Mouse (Mus musculus) hindlimb bud, embryonic 11.5 days (tissue): ENCODE results near the gene Itpkc.
A peak's percentile ranks its signal among the peaks of the same experiment; 100 is the strongest.

Experiments used
- DNase-seq: peaks from one replicate; pipeline ENCODE4 v3.0.0-alpha.2; 2012; ENCODE audit warnings: low read depth, low spot score; ENCODE audit errors: extremely low spot score

The Itpkc gene

DNA sequence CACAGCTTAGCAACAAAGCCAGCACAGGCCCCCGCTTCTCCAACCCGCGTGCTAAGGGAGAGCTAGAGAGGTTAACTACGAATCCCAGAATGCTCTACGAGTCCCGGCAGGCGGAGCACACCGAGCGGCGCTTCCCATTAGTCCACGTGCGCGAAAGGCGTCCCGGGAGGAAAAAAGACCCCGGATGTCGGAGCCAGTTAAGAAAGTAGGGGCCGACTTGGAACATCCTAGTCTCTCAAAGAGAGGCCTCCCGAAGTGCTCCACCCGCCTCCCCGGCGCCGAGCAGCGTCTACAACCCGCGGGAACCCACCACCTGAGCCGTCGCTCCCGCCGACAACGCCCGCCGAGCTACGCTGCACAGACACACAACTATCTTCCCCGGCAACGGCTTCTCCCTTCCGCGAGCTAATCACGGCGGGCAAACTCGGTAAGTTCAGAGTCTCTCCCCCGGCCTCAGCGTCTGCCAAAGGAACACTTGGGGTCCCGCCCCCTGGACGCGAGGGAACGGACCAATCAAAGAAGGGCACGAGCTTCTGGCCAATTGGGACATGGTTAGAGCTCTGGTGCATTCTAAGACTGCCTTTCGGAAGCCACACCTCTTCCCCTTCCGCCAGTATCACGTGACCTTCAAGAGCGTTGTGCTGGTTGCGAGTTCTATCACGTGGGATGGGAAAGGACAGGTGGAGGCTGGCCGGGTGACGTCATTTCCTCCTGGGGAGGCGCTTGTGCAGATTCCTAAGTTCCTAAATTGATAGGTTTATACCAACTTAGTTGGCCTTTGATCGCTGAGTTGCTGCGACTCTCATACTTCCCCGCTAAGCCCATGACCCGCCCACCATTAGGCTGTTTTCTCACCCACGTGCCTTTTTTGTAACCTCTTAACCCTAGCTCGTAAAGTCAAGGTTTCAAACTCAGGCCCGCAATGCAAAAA lies 32.5 kb downstream of the Itpkc start, which contains the start of the genes BC024978 and Snrpa:
Gene BC024978, plus strand, starts transcription at position 101 of the 931 bp plus-strand sequence.
Gene Snrpa, minus strand, starts transcription at position 591 of the 931 bp plus-strand sequence.
- DNase-seq, result peak; percentile 97

DNA sequence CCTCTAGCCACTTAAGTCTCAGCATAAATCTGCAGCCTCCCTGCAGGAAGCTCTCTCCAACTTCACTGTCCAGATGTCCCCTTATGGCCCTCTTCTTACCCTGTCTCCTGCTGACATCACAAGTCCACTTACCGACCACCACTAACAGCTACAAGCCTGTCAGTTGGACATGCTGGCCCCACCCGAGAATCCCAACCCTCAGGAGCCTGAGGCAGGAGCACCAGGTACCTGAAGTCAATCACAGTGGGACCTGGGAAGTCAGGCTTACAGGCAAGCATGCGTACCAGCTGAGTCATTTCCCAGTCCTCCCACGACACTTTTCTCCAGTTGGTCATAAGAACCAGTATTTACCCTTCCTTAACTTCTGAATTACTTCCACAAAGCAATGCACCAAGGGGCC lies 34.7 kb downstream of the Itpkc start:
- DNase-seq, result no peak

DNA sequence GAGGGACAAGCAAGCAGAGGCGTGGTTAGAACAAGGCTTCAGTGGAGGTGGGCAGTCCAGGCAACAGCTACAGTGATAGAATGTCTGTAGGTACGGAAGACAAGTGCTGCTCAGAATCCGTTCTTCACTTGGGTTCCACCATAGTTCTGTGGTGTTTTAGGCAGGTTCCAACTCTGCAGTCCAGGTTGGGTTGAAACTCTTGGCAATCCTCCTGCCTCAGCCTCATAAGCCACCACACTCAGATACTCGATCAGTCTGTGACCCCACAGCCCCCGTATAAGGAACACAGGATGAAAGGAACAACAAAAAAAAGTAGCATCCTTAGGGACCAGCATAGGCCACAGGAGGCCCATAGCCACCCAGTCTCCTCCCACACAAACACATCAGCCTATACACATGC lies 36.0 kb downstream of the Itpkc start:
- DNase-seq, result no peak

DNA sequence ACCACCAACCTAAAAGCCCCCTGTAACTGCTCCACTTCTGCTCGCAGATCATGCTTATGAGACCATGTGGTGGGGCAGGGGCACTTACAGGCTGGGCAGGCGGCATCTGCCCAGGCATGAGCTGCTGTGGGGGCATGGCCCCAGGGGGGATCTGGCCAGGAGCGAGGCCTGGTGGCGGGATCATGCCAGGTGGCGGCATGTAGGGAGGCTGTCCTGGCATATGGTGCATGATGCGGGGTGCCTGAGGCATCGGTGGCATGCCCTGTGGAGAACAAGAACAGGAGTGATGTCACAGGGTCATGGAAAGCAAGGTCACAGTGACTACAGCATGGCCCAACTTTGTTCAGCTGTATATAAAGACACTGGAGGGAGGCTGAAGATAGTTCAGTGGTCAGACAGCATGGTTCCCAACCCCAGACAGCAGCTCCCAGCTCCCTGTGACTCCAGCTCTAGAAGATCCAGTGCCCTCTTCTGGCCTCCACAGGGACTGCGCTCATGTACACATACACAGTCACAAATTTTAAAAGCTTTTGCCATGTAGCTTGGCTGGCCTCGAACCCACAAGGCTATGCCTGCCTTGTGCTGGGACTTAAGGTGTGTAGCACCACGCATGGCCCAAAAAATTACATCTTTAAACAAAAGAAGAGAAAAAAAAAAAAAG lies 39.1 kb downstream of the Itpkc start:
- DNase-seq, result no peak

DNA sequence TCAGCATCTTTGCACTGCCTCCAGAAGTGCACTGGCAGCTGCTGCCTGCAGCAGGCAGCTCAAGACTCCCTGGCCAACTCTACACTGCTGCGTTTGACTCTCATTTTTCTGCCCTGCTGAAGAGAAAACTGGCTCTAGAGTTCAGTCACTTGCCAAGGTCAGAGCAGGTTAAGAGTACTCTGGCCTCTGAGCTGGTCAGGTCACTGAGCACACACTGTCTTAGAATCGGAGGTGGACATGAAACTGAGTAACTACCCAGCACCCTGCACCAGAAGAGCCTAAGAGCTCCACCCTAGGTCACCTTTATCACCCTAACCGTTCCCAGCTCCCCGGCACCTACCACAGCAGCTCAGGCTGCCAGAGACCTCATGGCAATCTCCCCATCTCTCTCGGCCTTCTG lies 42.5 kb downstream of the Itpkc start:
- DNase-seq, result no peak

DNA sequence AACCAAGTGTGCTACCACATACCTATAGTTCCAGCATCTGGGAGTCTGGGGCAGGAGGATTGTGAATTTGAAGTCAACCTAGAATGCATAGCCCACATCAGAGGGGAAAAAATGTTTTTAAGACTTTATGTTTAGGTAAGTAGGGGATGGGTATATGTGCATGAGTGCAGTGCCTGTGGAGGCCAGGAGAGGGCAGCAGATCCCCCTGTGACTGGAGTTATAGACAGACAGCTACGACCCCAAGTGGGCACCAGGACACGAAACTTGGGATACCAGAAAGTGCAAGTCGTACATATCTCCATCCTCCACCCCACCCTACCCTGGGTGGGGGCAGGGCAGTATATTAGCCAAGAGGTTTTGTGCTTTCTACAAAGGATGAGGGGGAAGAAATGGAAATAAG lies 43.5 kb downstream of the Itpkc start:
- DNase-seq, result no peak

DNA sequence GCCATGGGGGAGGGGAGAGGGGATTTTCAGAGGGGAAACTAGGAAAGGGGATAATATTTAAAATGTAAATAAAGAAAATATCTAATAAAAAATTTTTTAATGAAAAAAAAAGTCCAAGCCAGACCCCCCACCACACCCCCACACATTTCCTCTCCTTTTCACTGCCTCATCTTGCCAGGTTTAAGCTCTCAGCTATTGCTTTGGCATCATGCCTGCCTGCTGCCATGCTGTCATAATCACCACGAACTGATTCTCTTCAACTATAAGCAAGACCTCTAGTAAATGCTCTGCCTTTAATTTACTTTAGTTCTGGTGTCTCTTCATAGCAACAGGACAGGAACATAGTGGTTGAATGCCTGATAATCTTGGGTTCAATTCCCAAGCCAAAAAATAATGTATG lies 46.0 kb downstream of the Itpkc start:
- no peak for DNase-seq

DNA sequence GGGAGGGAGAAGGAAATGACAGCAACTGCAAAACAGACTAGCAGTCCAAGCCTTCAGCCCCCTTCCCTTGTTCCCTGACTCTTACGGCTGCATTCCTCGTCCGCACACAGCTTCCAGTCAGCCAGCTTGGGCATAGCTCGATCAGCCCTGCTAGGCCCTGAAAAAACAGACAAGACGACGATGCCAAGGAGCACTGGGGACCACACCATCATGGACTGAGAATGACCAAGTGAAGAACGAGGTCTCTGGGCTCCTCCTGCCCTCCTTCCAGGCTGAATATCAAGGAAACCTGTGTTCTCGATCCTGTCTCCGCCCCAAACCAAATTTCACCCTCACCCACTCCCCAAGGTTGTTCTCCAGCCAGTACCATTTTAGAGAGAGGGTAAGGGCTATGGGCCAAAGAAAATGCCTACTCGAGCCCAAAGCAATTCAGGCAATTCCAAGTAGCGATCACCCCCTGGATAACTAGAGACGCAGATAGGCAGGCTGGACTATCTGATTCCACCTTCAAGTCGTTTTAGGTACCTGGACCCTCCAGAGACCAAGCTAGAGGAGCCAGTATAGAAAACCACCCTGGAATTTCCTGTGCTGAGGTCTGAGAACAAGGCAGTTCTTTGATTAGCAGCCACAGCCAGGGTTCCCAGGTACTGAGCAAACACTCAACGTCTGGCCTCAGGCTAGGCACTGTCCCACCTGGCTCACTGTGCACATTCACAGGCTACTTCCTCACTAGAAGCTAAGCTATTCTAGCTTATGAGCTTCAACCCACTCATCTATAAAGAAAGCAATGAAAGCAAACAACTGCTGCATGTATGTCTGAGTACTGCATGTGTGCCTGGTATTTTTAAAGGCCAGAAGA lies 47.4 kb downstream of the Itpkc start, which contains the start of the genes Gm21983 and Mia:
Gene Gm21983, minus strand, starts transcription at position 250 of the 859 bp plus-strand sequence.
Gene Mia, minus strand, starts transcription at position 321 of the 859 bp plus-strand sequence.
- no peak for DNase-seq

DNA sequence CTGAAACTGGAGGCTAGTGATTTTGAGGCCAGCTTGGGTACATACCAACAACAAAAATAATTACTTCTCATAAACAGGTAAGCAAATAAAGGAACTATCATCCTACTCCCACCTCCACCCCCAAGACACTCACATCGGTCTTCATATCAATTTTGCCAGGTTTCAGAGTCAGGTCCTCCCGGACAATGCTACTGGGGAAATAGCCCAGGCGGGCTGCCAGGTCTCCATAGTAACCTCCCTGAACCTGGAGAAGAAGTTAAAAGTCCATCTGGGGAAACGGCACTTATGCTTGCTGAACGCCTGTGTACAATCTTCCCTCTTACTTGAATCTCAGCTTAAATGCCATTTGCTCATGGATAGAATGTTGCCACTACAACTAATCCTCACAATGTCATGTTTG lies 48.4 kb downstream of the Itpkc start:
- DNase-seq, result no peak

DNA sequence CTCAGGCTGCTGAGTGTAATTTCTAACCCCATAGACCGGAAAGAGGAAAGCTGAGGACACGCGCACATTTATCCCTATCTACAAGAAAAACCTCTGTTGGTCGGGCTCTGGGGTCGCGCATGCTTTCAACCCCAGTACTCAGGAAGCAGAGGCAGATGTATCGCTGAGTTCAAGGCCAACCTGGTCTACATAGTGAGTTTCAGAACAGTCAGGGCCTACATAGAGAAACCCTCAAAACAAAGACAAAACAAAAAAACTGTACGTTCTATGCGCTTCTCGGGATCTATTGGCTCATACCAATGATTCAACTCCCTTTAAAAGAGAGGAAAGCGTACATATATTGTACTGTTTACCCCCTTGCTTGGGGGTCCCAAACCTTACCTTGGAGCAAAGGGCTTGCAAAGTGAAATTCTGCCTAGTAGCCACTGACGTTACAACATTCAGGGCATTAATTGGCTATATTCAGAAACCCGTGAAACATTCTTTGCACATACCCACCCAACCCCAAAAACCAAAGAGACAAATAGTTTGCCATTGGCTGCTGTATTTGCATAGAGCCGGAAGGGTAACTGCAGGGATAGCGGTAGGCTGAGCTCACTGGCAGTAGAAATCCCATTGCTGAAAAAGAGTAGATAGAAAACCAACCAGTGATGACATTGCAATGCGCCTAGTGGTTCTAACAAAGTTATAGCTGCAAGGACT lies 49.1 kb downstream of the Itpkc start:
- DNase-seq, result no peak

DNA sequence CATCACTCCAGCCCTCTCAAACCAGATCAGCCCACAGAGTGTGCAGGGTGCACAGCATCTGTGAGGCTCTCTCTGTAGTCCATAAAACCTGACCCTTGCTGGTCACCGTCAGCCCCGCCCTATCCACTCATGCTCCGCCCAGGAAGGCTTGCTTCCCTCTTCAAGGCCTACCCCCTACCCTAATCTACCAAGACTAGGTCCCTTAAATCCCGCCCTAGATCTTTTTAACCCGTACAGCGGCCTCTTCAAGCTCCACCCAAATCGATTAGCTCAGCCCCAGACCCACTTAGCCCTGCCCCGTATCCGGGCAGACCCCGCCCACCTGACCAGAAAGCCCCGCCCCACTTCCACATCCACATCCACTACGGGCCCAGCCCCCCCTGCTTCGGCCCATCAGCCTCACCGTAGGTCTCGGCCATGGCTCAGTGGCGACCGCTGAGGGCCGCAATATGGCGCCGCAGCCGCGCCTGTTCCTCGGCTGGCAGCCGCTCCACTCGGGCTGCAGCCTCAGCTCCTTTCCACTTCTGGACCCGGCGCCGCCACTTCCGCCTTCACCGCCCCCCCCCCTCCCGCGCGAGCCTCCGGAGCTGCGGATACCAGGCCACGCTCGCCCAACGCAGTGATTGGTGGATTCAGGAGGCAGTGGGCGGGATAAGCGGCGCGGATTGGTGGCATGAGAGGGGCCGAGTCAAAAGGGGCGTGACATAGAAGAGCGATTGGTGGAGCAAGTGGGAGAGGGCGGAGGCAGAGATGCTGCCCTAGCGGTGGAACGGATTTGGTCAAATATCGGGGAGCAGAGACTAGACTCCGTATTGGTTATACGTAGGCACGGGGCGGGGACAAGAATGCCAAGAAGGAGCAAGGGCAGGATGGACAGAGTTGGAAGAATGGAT lies 49.9 kb downstream of the Itpkc start, which contains the start of gene Rab4b:
Gene Rab4b, minus strand, starts transcription at position 573 of the 893 bp plus-strand sequence.
- peak; percentile 95 for DNase-seq

DNA sequence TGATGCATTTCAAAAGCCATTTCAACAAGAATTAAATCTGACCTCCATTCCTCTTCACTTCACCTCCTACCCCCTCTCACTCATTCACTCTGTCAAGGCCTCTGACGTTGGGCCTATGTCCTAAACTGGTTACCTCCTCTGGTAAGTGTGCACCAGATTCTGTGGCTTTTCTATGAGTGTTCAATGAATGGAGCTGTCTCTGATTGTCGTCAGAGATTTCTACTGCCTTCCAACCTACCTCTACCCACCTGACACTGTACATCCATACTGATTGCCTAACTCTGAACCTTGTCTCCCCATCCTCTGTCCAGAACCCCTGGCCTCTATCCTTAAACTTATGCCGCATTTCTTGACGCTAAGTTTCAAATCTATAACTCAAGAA lies 50.5 kb downstream of the Itpkc start:
- DNase-seq, result no peak

DNA sequence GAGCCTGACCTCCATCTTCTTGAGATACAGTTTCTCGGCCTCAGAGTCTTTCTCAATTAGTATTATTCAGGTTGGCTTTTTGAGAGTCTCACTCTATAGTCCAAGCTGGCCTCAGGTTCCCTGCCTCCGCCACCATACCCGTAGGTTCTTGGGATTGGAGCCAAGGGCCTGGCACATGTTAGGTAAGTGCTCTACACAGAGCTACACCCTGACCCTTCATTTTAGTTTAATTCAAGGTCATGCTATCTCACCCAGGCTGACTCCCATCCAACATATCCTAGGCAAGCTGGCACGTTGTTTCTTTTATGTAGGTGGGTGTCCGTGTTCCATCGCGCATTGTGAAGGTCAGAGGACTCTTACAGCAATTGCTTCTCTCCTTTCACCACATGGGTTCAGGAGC lies 53.6 kb downstream of the Itpkc start:
- DNase-seq, result no peak

DNA sequence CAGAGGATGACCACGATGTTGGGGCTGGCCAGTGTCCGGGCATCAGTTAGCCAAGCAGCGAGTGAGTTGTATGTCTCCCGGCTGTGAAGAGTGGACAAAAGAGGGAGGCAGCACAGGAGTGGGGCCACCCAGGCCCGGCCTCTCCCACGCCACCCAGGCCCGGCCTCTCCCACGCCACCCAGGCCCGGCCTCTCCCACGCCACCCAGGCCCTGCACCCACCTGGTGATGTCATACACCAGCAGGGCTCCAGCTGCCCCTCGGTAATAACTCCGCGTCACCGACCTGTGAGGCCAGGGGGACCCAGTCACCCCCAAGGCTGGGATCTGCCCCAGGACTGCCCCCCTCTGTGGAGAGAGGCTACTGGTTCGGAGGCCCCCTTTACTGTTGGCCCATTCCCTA lies 54.0 kb downstream of the Itpkc start:
- no peak for DNase-seq

DNA sequence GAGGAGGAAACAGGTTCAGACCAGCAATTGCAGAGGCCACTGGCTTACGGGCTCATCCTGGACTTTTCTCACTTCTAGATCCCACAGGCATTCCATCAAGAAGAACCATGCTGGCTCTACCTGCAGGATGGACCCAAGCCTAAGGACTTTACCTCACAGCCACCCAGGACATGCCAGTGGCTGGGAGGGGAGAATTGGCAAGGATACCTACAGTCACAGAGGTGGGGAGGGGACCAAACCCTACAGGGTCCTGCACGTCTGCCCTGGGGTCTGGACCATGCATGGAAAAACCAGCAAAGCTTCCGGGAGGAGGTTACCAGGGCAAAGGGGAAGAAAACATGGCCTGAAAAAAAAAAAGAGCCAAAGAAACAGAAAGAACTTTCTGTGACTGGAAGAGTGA lies 57.5 kb downstream of the Itpkc start:
- no peak for DNase-seq

DNA sequence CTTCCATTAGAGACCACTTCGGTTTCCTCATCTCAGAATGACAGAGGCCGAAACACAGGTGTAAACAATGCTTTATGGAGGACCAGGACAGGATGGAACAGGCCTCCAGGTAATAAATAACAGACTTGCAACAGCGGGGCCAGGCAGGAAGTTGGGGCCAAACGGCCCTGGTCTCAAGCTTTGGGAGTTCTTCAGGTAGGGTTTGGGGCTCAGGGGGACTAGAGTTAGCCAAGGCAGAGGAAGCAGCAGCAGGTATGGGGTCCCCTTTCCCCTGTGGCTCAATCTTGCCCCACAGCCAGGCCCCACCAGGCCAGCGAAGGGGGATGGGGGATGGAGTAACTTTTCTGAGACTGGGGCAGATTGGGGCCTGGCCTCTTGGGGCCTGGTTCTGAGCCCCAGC lies 60.1 kb downstream of the Itpkc start:
- no peak for DNase-seq

DNA sequence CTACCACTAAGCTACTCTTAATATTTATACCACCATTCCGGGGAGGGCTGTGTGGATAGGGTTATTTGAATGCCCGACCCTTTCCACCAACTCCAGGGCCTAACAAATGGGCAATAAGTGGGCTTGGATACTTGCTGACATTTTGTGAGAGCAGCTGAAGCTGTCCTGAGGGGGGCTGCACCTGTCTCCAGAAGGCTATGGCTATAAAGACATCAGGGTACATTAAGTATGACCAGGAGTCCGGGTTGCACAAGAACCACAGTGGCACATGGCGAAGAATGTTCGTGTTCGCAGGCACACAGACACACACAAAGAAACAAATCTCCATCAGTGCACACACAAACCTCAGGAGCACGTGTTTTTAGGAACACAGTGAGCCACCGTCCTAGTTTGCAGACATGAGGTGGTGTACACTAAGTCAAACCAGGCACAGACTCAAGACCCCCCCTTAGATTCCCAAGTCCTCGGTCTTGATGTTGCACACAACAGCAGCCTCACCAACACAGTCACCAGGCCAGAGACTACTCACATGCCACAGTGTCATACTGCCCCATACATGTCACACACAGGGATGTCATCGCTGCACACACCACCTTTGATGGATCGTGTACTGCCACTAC lies 60.9 kb downstream of the Itpkc start:
- DNase-seq, result no peak

DNA sequence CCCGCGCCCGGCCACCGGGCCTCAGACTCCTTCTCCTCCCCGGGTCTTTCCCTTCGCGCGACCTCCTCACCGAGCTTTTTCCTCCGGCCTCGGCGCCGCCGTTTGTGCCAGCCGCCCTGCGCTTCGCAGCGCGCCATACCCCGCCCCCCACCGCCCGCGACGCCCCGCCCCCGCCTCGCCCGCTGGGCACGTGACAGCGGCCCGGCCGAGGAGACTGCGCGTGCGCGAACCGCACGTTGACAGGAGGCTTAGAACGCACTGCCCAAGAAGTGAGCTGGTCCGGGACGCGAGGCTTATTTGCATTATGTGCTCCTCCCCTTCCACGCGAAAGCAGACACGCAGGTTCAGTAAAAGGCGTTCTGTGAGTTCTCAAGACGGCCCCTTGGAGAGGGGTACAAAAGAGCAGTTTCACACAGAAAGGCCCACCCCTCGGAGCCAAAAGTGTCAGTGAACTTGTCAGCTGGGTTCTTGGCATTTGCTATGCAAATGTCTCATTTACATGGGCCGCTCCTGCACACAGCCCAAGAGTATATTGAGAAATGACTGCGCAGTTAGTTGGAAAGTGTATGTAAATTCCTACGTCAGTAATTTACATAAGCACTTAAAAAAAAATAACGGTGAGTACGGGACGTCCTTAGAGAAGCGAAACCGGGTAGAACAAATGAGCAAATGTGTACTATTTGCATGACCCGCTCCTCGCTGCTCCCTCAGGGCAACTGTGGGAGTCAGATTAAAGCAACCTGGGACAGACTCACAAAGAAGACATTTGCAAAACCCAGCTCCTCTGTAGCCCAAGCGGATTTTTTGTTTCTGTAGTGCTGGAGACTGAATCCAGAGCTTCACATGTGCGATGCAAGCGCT lies 61.6 kb downstream of the Itpkc start, which contains the start of gene Egln2:
Gene Egln2, minus strand, starts transcription at position 189 of the 861 bp plus-strand sequence.
- DNase-seq, result peak; percentile 78
